Mouse (Mus musculus) thymus, adult 2 months (tissue): ENCODE results near the gene Coro1b.

Source experiments
- CTCF ChIP-seq: fragments of 200-500 bp; IDR thresholded peaks from 2 replicates; pipeline ENCODE4 v1.5.1; 2012; ENCODE audit warnings: mild to moderate bottlenecking, control low read depth, low read length, moderate library complexity, borderline replicate concordance; ENCODE audit not compliant: control insufficient read depth, poor library complexity, insufficient read depth; ENCODE audit errors: extremely low read depth
- POLR2A ChIP-seq: fragments of 200-500 bp; IDR thresholded peaks from 2 replicates; pipeline ENCODE4 v1.6.1; 2012; ENCODE audit warnings: mild to moderate bottlenecking, low read length, control low read depth, moderate library complexity; ENCODE audit not compliant: control insufficient read depth, poor library complexity, insufficient read depth; ENCODE audit errors: extremely low read depth

GRCm38 (mm10) chr19:4171393-4172290 lies 23.2 kb downstream of the Coro1b start:
- no peak for TF ChIP-seq POLR2A
- no peak for TF ChIP-seq CTCF
